Mouse (Mus musculus) forebrain, embryonic 10.5 days (tissue): Measurements from ENCODE around the gene Abcb9. TPM values are rescaled to one million over a fixed set of nuclear protein-coding genes. Genes with fewer than 3 reads are reported as not detected.
A peak's percentile ranks its signal among the peaks of the same experiment; 100 is the strongest.

Source experiments
- DNase-seq: peaks from one replicate; pipeline ENCODE4 v3.0.0-alpha.2; 2017; ENCODE audit warnings: low spot score; ENCODE audit errors: extremely low spot score
- H3K27ac ChIP-seq: fragments of 300-500 bp; sonication (generic); 2 replicates; pipeline ENCODE4 v1.5.1; 2016; ENCODE audit warnings: mild to moderate bottlenecking
- H3K27me3 ChIP-seq: fragments of 300-500 bp; sonication (generic); 2 replicates; pipeline ENCODE4 v1.6.1; 2016; ENCODE audit warnings: mild to moderate bottlenecking; ENCODE audit not compliant: poor library complexity, severe bottlenecking
- H3K36me3 ChIP-seq: fragments of 300-500 bp; sonication (generic); replicated peaks from 2 replicates; pipeline ENCODE4 v1.6.1; 2016; ENCODE audit warnings: mild to moderate bottlenecking, moderate library complexity
- H3K4me1 ChIP-seq: fragments of 300-500 bp; sonication (generic); 2 replicates; pipeline ENCODE4 v1.6.1; 2016
- H3K4me3 ChIP-seq: fragments of 300-500 bp; sonication (generic); 2 replicates; pipeline ENCODE4 v1.5.1; 2016; ENCODE audit warnings: mild to moderate bottlenecking, moderate library complexity
- H3K9me3 ChIP-seq: fragments of 300-500 bp; sonication (generic); 2 replicates; pipeline ENCODE4 v1.6.1; 2016; ENCODE audit warnings: mild to moderate bottlenecking, moderate library complexity
- WGBS: fragments of 180-500 bp; shearing (Covaris S2); methylation state at CpG from one replicate; pipeline ENCODE4 v1.1.7; 2016; 5-methylcytosine and 5-hydroxymethylcytosine counted together
- polyA plus RNA-seq: library from polyadenylated mRNA; unstranded; fragments of >200 nt; fragmentation: Nextera tagmentation; extraction: Ambion mirVana; gene quantifications from 2 replicates; pipeline ENCODE4 v1.2.1, GENCODE M21; 2016

Gene Abcb9
- polyA plus RNA-seq, 1 experiment from 2014 or later: 0.52 TPM

GRCm38 (mm10) chr5:124046741-124047401 is 48.7 kb downstream of the Abcb9 start:
- no peak for DNase-seq
- Histone ChIP-seq H3K4me3 (no peak overlapping the region), H3K36me3 (no peaks in the 10 kb centered on the region), H3K27ac (no peak overlapping the region), H3K4me1 (peaks cover 55% of the 10 kb centered on the region), H3K9me3 (no peaks in the 10 kb centered on the region), H3K27me3 (no peaks in the 10 kb centered on the region)
- 81% methylated on average over 7 of the region's 7 CpGs for WGBS

GRCm38 (mm10) chr5:124045453-124046010 is 50.1 kb downstream of the Abcb9 start:
- peak overlapping the region; percentile 66 for H3K27ac ChIP-seq
- H3K4me3 ChIP-seq: no peak overlapping the region

GRCm38 (mm10) chr5:124043999-124044398 is 51.6 kb downstream of the Abcb9 start:
- Histone ChIP-seq H3K4me1 (peaks cover 38% of the 10 kb centered on the region), H3K9me3 (no peaks in the 10 kb centered on the region), H3K27me3 (no peaks in the 10 kb centered on the region), H3K36me3 (no peaks in the 10 kb centered on the region), H3K4me3 (peak overlapping the region; percentile 21; the same call in 1 of the 2 replicates), H3K27ac (peak overlapping the region; percentile 87)
- DNase-seq: no peak
- WGBS: 86% methylated on average over 5 of the region's 5 CpGs

More at GRCm38 (mm10) chr5:124045453-124046010, 50.1 kb downstream of the Abcb9 start:
- WGBS: 46% methylated on average over 11 of the region's 11 CpGs
- Histone ChIP-seq H3K27me3 (no peaks in the 10 kb centered on the region), H3K9me3 (no peaks in the 10 kb centered on the region), H3K36me3 (no peaks in the 10 kb centered on the region), H3K4me1 (peaks cover 51% of the 10 kb centered on the region)
- no peak for DNase-seq

GRCm38 (mm10) chr5:124043212-124043978 is 52.2 kb downstream of the Abcb9 start:
- H3K4me1 ChIP-seq: peaks cover 38% of the 10 kb centered on the region
- H3K9me3 ChIP-seq: no peaks in the 10 kb centered on the region
- H3K27me3 ChIP-seq: no peaks in the 10 kb centered on the region
- peak overlapping the region; percentile 87 for H3K27ac ChIP-seq
- WGBS: 24% methylated on average over 10 of the region's 10 CpGs
- H3K36me3 ChIP-seq: no peaks in the 10 kb centered on the region
- DNase-seq: peak; percentile 73
- peak overlapping the region; percentile 21 for H3K4me3 ChIP-seq

- H3K27ac ChIP-seq: peak overlapping the region; percentile 44; the same call in 1 of the 2 replicates
- 89% methylated on average over 9 of the region's 9 CpGs for WGBS
Observed at GRCm38 (mm10) chr5:124041097-124041496, 54.5 kb downstream of the Abcb9 start.

GRCm38 (mm10) chr5:124039602-124040001 is 56.0 kb downstream of the Abcb9 start:
- no peaks in the 10 kb centered on the region for H3K27me3 ChIP-seq
- peaks cover 39% of the 10 kb centered on the region for H3K4me1 ChIP-seq
- 87% methylated on average over 6 of the region's 6 CpGs for WGBS
- no peak for DNase-seq
- no peak overlapping the region for H3K4me3 ChIP-seq
- H3K36me3 ChIP-seq: no peaks in the 10 kb centered on the region
- H3K27ac ChIP-seq: no peak overlapping the region
- no peaks in the 10 kb centered on the region for H3K9me3 ChIP-seq

More at GRCm38 (mm10) chr5:124041097-124041496, 54.5 kb downstream of the Abcb9 start:
- no peak for DNase-seq
- Histone ChIP-seq H3K36me3 (no peaks in the 10 kb centered on the region), H3K4me3 (no peak overlapping the region), H3K9me3 (no peaks in the 10 kb centered on the region), H3K4me1 (peaks cover 48% of the 10 kb centered on the region), H3K27me3 (no peaks in the 10 kb centered on the region)

GRCm38 (mm10) chr5:124036836-124037235 is 58.8 kb downstream of the Abcb9 start:
- peak; percentile 63 for DNase-seq
- no peak overlapping the region for H3K4me3 ChIP-seq
- H3K4me1 ChIP-seq: peaks cover 23% of the 10 kb centered on the region
- H3K9me3 ChIP-seq: no peaks in the 10 kb centered on the region
- no peaks in the 10 kb centered on the region for H3K36me3 ChIP-seq
- WGBS: 36% methylated on average over 5 of the region's 5 CpGs
- H3K27me3 ChIP-seq: no peaks in the 10 kb centered on the region
- H3K27ac ChIP-seq: peak overlapping the region; percentile 71

- Histone ChIP-seq H3K27me3 (no peaks in the 10 kb centered on the region), H3K36me3 (no peaks in the 10 kb centered on the region), H3K27ac (peak overlapping the region; percentile 71), H3K4me1 (peaks cover 26% of the 10 kb centered on the region), H3K4me3 (no peak overlapping the region), H3K9me3 (no peaks in the 10 kb centered on the region)
- 44% methylated on average over 6 of the region's 6 CpGs for WGBS
- DNase-seq: no peak
Observed at GRCm38 (mm10) chr5:124036341-124036740, 59.3 kb downstream of the Abcb9 start.

- WGBS: 85% methylated on average over 8 of the region's 8 CpGs
- no peaks in the 10 kb centered on the region for H3K36me3 ChIP-seq
- peak overlapping the region; percentile 71; the same call in 1 of the 2 replicates for H3K27ac ChIP-seq
- no peak overlapping the region for H3K4me3 ChIP-seq
- no peaks in the 10 kb centered on the region for H3K27me3 ChIP-seq
- H3K9me3 ChIP-seq: no peaks in the 10 kb centered on the region
- no peak for DNase-seq
- H3K4me1 ChIP-seq: peaks cover 31% of the 10 kb centered on the region
Observed at GRCm38 (mm10) chr5:124035806-124036205, 59.8 kb downstream of the Abcb9 start.

GRCm38 (mm10) chr5:124035406-124035805 is 60.2 kb downstream of the Abcb9 start:
- no peak overlapping the region for H3K4me3 ChIP-seq
- WGBS: 94% methylated on average over 9 of the region's 9 CpGs

GRCm38 (mm10) chr5:124034471-124034870 is 61.1 kb downstream of the Abcb9 start:
- H3K4me3 ChIP-seq: no peak overlapping the region
- no peaks in the 10 kb centered on the region for H3K9me3 ChIP-seq
- H3K27me3 ChIP-seq: no peaks in the 10 kb centered on the region
- no peak overlapping the region for H3K27ac ChIP-seq
- DNase-seq: no peak
- peaks cover 8% of the 10 kb centered on the region for H3K36me3 ChIP-seq
- peaks cover 45% of the 10 kb centered on the region for H3K4me1 ChIP-seq
- 81% methylated on average over 11 of the region's 11 CpGs for WGBS

More at GRCm38 (mm10) chr5:124035406-124035805, 60.2 kb downstream of the Abcb9 start:
- H3K36me3 ChIP-seq: no peaks in the 10 kb centered on the region
- peaks cover 35% of the 10 kb centered on the region for H3K4me1 ChIP-seq
- H3K9me3 ChIP-seq: no peaks in the 10 kb centered on the region
- DNase-seq: no peak
- 0 out of 2 replicates have a peak overlapping the region, but pooled peaks have one; percentile 15 for H3K27ac ChIP-seq
- no peaks in the 10 kb centered on the region for H3K27me3 ChIP-seq

GRCm38 (mm10) chr5:124032001-124032508 is 63.5 kb downstream of the Abcb9 start, which contains the start of gene Vps37b:
Gene Vps37b, minus strand, starts transcription at chr5:124032270.
- peaks cover 29% of the 10 kb centered on the region for H3K36me3 ChIP-seq
- H3K4me1 ChIP-seq: peaks cover 63% of the 10 kb centered on the region
- H3K4me3 ChIP-seq: peak within 1 kb of the TSS; percentile 89
- H3K27me3 ChIP-seq: no peaks in the 10 kb centered on the region
- WGBS: 1% methylated on average over 52 of the region's 52 CpGs
- H3K9me3 ChIP-seq: no peaks in the 10 kb centered on the region
- peak within 1 kb of the TSS; percentile 97 for H3K27ac ChIP-seq
- peak; percentile 92 for DNase-seq
